In the genomic region with DNA sequence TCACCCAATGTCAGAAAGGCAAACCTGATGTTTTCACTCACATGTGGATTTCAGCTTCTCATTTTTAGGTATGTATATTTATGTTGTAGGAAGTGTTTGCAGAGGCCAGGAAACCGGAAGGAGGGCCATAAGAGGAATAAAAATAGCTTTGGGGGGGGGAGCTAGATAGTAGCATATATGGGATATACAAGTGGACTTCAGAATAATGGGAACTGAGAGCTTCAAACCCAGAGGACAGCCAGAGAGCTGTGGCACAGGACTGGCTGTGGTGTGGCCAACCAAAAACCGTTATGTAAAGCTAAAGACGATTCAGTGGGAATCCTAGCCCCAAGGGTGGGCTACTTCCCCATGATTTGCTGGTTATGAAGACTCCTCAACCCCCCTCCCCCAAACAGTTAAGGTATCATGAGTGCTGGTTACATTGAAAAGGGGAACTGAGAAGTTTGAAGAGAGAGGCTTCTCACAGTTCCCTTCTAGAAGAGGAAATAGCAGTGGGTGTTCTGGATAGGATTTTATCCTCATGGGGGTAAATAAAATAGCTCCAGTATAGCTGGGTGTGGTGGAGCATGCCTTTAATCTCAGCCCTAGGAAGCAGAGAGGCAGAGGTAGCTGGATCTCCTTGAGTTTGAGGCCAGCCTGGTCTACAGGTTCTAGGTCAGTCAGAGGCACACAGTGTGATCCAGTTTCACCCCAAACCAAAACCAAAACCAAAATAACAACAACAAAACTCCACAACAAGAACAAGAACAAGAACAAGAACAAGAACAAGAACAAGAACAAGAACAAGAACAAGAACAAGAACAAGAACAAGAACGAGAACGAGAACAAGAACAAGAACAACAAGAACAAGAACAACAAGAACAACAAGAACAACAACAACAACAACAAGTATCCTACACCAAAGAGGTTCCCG, we compare ENCODE assay signal across 1 mouse cellular context.
TF ChIP-seq lines count a peak whose summit lies in the region.

No protein-coding gene starts in this region.

TF ChIP-seq in CH12.LX, 34 proteins besides CTCF, POLR2A, EP300 and RAD21 (continued from another document):
- TF ChIP-seq ETS1 (conservative IDR thresholded peaks at IDR 0.05; ENCODE audit: low read depth, low read length) (peak; percentile 88), BHLHE40 (IDR thresholded peaks at IDR 0.05; ENCODE audit: low read depth, low read length) (peak; percentile 78), RCOR1 (conservative IDR thresholded peaks at IDR 0.05; ENCODE audit: low read depth, low read length) (peak; percentile 92), MXI1 (IDR thresholded peaks at IDR 0.05; ENCODE audit: low read depth, low read length) (peak; percentile 50; the same call in 1 of the 2 replicates), ZNF384 (IDR thresholded peaks at IDR 0.05; ENCODE audit: low read depth, low read length) (0 out of 2 replicates have a peak, but pooled peaks have one; percentile 15), ELF1 (IDR thresholded peaks at IDR 0.05; ENCODE audit: low read depth, low read length) (0 out of 2 replicates have a peak, but pooled peaks have one; percentile 51), SMC3 (IDR thresholded peaks at IDR 0.05; ENCODE audit: low read depth, low read length) (peak; percentile 13; the same call in 1 of the 2 replicates), UBTF (IDR thresholded peaks at IDR 0.05; ENCODE audit: low read depth, low read length) (0 out of 2 replicates have a peak, but pooled peaks have one; percentile 6), MAZ (IDR thresholded peaks at IDR 0.05; ENCODE audit: low read depth, low read length) (peak; percentile 82), JUND (conservative IDR thresholded peaks at IDR 0.05; ENCODE audit: low read depth, low read length) (peak; percentile 67), MAFK (IDR thresholded peaks at IDR 0.05; ENCODE audit: insufficient replicate concordance, low read length) (peak; percentile 72; the same call in 1 of the 2 replicates), NELFE (IDR thresholded peaks at IDR 0.05; ENCODE audit: low read depth, low read length) (0 out of 2 replicates have a peak, but pooled peaks have one; percentile 36), CHD2 (IDR thresholded peaks at IDR 0.05; ENCODE audit: low read length) (peak; percentile 91), MEF2A (IDR thresholded peaks at IDR 0.05; ENCODE audit: borderline replicate concordance, low read depth, low read length) (peak; percentile 80), JUN (IDR thresholded peaks at IDR 0.05; ENCODE audit: insufficient read depth, low read depth, low read length) (0 out of 2 replicates have a peak, but pooled peaks have one; percentile 23), KAT2A (IDR thresholded peaks at IDR 0.05; ENCODE audit: insufficient replicate concordance, low read length) (0 out of 2 replicates have a peak, but pooled peaks have one; percentile 40), MYC (IDR thresholded peaks at IDR 0.05; ENCODE audit: low read depth, low read length) (peak; percentile 81), TBP (conservative IDR thresholded peaks at IDR 0.05; ENCODE audit: low read depth, low read length) (0 out of 2 replicates have a peak, but pooled peaks have one; percentile 18), IRF4 (IDR thresholded peaks at IDR 0.05; ENCODE audit: low read depth, low read length) (peak; percentile 97), MAX (IDR thresholded peaks at IDR 0.05; ENCODE audit: low read length) (peak; percentile 61; the same call in 1 of the 2 replicates), SIN3A (IDR thresholded peaks at IDR 0.05; ENCODE audit: low read length) (peak; percentile 83)
